Mouse (Mus musculus): Measurements from ENCODE around the gene Igsf23.

GRCm38 (mm10) chr7:19937229-19937821 lies 13.2 kb downstream of the Igsf23 start:
- TF ChIP-seq CTCF (IDR thresholded peaks at IDR 0.05), result no peak
- TF ChIP-seq POLR2A (IDR thresholded peaks at IDR 0.05; ENCODE audit: insufficient read depth, low read depth, low read length), result no peak
- no peak for TF ChIP-seq EP300 (IDR thresholded peaks at IDR 0.05; ENCODE audit: insufficient read depth, low read depth, low read length)
